Mouse (Mus musculus) CD8-positive naive resting alpha-beta T cell, adult 2 months (primary cell): Measurements from ENCODE around the gene Ngb.

ENCODE experiments used
- DNase-seq, 2 experiments: peaks; one replicate each; pipeline ENCODE4 v3.0.0; 2022; ENCODE audit warnings: low read depth in 2 of 2, low spot score in 2 of 2

Ngb gene

DNA sequence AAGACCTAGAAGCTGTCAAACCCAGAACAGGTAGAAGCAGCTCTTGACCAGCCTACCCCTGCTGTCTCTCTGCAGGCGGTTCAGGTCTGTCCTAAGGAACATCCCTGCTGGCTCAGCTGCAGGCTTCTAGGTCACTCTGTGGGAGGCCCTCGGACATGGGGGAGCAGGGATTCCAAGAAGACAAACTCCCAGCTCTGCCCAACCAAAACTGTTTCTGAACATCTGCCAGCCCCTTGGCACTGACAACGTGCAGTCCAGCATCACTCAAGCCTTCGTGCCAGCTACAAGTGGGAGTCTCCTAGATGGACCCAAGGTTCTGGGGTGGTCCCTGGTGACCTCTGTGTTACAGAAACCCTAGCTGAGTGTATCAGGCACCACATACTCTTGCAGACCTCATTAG, 9.1 kb downstream of the Ngb start:
- no peak for DNase-seq

DNA sequence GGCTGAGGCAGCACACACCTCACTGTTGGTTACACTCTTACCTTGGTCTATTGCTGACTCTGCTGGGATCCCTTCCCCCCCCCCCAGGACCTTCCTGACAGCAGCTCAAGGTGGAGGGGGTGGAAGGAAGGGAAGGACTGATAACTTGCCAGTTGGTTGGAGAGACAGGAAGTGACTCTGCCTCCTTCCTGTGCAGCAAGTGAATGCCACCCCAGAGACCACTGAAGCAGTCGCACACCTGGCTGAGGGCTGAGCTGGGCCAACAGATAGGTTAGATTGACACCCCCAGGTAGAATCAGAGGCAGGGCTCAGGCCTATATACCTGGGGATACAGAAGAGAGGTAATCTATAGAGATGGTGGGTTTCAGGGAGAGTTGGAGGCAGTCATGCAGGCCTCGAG, 10.4 kb downstream of the Ngb start:
- no peak for DNase-seq

DNA sequence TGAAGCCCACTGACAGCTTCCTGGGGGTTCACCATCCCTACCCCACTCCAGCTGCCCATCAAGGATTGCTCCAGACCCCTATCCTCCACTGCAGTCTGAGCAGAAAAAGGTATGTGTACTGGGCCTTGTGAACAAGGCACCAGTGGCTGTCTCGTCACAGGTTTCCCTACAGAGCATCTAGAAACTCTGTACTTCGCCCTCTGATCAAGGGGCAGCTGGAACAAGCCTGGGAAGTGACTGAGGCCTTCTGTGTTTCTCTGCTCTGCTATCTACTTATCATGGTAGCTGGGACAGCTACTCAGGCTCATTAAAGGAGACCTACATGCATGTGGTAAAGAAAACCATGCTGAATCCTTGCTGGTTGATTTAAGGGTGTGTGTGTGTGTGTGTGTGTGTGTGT, 12.6 kb downstream of the Ngb start:
- DNase-seq = no peak

DNA sequence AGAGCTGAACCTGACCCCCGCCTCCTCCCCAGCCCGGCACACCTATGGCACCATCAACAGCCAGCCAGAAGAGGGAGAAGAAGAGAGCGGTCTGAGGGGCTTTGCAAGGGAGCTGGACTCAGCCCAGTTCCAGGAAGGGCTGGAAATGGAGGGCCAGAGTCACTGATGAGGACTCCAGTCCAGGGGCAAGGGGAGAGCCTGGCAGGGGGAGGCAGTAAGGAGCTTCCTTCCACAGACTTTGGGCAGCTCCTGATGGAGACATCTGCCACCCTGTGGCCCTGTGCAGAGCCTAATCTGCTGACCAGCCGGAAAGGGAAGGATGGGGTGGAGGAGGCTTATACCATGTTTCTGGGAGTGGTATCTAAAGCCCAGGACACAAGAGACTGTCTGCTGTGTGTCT, 13.1 kb downstream of the Ngb start:
- DNase-seq = no peak

DNA sequence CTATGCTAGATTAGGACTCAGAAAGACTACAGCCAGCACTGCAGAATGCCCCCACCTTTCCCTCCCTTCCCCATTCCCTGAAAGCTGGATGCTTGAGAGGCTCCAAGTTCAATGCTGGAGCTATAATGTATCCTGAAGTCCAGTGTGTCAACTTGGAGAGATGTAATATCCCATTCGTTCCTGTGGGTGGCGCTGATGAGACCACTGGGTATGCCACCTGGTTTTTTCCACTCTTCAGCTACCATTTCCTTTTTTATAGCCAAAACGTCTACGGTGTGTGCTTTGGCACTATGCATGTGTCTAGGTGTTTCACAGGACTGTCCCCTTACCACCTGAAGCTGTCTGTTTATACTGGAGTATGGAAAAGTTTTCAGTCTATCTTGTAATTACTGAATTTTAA, 14.0 kb downstream of the Ngb start:
- DNase-seq = peak in 1 of 2 experiments; percentile 9

DNA sequence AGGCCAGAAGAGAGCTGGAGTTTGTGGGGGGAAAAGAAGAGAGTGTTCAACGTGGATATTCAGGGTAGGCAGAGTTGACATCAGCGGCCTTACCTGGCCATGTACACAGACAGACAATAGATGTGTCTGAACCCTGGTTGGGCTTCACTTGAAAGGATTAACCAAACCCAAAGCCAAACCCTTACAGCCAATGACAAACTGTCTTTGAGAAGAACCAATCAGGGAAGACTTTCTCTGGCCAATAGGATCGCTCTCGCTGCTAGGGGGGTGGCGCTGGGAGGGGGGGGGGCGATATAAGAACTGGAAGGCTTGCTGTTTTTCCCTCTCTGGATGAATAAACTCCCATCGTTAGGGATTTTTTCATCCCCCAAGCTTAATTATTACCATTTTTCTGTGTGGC, 15.1 kb downstream of the Ngb start:
- no peak for DNase-seq

DNA sequence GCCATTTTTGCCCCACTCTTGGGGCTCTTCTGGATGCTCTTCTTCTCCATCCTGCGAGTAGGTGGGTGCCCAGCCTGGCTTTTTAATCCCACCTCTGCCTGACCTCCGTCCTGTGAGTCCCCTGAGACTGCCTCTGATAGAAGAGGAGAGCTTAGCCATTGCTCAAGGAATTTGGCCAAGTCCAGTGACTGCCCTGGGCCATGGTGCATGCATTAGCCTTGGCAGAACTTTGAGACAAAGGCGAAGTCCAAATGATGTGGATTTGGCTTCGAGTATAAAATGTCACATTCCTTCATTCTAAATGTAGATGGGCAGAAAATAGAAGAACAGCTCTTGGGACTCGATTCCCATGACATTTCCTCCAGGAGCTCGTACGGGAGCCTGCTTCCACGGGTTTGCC, 19.5 kb downstream of the Ngb start:
- no peak for DNase-seq

DNA sequence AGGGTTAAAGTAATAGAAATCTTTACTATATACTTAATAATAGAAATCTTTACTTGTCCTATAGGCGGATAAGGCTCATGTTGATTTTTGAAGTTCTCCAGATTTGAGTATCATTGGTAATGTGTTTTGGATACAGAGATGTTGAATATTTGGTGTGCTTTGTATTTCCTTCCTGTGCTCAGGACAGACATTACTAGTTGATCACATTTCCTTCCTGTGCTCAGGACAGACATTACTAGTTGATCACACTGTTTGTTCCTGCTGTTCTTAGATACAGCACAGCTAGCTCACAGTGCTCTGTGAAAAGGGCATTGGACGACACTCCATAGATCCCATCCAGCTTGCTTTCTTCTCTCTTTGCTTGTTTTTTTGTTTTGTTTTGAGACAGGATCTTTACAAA, 25.7 kb downstream of the Ngb start:
- no peak for DNase-seq

DNA sequence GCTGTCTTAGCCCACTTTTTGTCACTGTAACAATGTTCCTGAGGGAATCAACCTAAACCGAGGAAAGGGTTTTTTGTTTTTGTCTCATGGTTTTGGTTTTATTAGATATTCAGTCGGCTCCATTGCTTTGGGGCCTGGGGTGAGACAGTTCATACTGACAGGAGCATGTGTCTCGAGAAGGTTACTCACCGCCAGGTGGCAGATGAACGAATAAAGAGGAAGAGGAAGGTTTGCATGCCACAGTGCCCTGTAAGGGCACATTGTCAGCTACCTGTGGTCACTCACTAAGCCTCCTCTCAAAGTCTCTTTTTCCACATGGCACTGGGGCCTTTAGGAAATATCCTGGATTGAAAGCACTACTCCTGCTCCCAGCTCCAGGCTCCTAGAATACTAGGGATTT, 31.8 kb downstream of the Ngb start:
- no peak for DNase-seq

DNA sequence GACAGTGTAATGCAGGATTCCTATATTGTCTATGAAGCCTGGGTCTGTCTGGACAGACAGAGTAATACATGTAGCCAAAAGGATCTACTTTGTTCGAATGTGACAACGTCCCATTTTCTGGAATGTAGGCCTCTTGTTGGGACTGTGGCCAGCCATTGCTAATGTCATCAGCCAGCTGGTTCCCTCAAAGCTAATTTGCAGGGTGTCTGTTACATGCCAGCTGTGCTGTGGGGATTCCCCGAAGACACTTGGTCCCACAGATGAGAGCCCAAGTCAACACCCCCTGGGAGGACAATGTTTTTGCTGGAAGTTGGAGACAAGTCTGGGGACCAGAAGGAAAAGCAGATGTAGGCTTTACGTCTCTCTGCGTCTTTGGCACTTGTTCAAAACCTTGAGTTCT, 35.9 kb downstream of the Ngb start:
- DNase-seq = no peak

DNA sequence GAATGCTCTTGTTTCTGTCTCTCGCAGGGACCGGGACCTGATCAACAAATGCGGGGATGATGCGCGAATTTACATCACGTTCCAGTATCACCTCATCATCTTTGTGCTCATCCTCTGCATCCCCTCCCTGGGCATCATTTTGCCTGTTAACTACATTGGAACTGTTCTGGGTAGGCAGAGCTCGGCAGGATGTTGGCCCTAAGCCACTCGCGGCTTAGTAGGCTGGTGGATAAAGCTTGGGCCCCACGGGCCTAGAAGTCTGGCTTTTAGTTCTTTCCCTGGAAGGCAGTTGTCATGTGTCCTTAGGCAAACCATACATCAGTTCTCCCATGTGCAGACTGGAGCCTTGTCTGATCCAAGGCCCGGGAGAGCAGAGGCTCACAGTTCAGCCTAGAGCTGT, 36.9 kb downstream of the Ngb start:
- no peak for DNase-seq

DNA sequence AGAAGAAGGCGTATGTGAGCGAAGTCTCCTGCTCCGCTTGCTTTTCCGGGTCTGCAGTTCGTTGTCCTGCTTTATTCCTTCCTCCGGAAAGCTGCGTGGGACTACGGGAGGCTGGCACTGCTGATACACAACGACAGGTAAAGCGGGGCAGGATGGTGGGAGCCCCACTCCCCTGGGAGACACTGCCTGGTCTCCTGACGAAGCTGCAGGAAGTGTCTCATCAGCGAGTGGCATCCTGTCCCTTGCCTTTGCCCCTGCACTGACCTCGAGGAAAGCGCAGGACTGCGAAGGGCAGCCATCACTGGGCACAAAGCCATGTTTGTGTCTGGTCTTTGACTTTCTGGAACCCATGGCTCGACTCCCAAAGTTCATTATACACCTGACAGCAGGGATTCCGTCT, 45.3 kb downstream of the Ngb start:
- no peak for DNase-seq

DNA sequence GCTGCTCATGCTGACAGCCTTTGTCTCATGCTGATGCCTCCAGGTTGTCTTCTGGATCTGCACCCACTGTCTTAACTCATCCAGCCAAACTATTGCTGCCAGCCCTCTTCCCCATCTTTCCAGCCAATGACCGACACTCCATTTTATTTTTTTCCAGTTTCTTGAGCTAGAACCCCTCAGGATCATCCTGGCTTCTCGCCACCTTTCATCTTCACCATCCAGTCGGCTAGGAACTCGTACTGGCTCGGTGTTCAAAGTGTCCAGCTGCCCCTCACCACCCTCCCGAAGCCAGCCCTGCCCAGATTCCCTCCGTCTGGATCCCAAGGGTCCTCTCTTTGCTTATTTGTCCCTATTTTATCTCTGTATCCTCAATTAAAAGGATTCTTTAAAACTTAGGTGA, 47.5 kb downstream of the Ngb start:
- no peak for DNase-seq

DNA sequence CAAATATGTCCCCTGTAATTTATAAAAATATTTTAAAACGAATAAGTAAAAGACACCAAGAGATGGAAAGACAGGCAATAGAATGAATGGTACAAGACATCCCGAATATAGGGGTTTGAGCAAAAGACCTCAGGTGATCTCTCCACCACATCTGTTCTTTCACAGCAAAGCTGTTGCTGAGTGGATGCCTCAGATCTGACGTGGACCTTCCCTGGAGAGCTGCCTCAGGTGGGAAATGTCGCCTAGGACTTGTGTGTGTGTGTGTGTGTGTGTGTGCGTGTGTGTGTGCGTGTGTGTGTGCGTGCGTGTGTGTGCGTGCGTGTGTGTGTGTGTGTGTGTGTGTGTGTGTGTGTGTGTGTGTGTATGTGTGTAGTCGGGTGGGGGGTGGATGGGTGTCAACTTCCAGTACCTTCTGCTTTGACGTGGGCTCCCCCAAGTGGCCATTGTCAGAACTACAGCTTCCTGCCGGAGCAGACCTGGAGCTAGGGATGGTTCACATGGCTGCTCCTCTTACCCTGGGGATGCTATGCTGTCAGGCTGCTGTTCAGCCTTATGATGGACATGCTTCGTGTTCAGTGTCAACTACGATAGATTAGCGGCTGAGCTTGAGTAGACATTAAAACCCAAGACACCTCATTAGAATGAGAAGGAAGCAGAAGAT, 49.5 kb downstream of the Ngb start:
- peak; percentile 58 to 74 for DNase-seq

DNA sequence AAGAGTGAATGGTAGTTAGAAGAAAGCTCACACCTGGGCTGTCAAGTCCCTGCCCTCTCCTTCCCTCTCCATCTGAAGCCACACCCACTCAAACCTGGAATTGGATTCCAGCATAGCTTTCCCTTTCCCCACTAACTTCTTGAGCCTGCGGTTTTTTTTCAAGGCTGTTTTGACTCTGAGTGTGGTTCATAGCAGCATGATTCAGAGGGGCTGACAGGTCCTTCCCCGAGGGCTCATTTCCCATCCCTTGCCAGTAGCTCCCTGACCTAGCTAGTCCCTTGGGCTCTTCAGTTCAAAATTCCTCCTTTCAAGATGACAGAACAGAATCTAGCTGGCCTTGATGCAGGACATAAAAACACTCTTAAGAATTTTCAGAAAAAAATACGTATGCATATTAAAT, 54.8 kb downstream of the Ngb start:
- DNase-seq = no peak
